Mouse (Mus musculus) sigmoid colon, adult 10 weeks (tissue): ENCODE measurements around the gene Siglec1. TPM values are rescaled to one million over a fixed set of nuclear protein-coding genes. Genes with fewer than 3 reads are reported as not detected.

Experiments used
- polyA plus RNA-seq: library from polyadenylated mRNA; stranded (reverse); fragments of 350-450 nt; fragmentation: Illumina TruSeq; extraction: RNeasy Lipid Tissue Mini Kit (QIAGEN cat#74804); gene quantifications from one replicate; pipeline ENCODE4 v1.2.3, GENCODE M21; 2014; ENCODE audit warnings: low read depth, low replicate concordance

The Siglec1 gene
- polyA plus RNA-seq: 0.47 TPM

GRCm38 (mm10) chr2:131086667-131087390 is at the start of gene Siglec1:
Gene Siglec1 (minus strand): TSS chr2:131086765.

DNA sequence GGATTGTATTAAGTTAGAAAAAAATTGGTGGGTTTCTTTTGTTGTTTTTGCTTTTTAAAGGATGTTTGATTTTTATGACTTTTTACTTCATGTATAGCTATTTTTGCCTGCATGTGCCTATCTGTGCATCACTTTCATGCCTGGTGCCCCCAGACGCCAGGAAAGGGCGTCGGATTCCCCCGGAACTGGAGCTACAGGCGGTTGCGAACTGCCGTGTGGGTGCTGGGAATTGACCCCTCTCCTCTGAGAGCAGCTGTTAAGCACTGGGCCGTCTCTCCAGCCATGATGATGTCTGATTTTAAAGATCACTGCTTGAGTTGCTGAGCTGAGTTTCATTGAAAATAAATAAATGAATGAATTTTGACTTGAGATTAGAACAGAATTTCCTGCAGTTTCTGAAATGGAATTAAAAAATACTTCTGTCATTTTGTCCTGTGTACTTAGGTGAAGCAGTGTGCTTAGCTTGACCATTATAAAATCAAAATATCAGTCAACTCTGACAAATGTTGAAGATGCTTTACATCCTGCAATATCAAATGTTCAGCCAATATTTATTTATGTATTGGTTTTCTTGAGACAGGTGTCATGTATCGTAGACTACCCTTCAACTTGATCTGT is 46.5 kb upstream of the Siglec1 start, which contains the start of gene Gm11037:
TSS of gene Gm11037 (plus strand) at position 568 of the 618 bp plus-strand sequence.

GRCm38 (mm10) chr2:131127161-131127730 is 40.7 kb upstream of the Siglec1 start, which contains the start of gene Hspa12b:
Gene Hspa12b (plus strand): TSS chr2:131127280.

DNA sequence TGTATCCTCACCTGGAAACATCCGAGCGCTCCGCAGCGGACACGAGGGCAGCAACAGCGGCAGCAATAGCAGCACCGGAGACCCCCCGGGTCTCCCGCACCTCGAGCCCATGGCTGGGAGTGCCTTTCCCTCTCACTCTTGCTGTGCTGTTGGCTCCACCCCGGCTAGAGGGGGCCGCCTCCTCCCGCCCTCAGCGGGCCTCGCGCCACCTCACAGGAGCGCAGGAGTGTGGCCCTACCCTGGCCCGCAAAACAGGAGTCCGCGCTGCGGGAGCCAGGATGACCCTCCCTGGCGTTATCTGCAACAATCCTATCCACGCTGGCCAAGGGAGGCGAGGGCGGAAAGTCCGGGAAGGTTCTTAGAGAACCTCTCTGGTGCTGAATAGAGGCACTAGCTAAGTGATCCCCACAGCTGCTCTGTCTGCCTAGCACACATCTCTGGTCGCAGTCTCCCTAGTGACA is 23.1 kb downstream of the Siglec1 start, which contains the start of gene Adam33:
TSS of gene Adam33 (minus strand) at position 411 of the 461 bp plus-strand sequence.

GRCm38 (mm10) chr2:131042988-131043387 is 43.6 kb downstream of the Siglec1 start, which contains the start of gene Gfra4:
Gene Gfra4 (minus strand): TSS chr2:131043088.

Other genes starting within 250 kb of the Siglec1 start
- gene 4930402H24Rik, start 180.4 kb downstream of the Siglec1 start, polyA plus RNA-seq: 19.4 TPM
- gene Atrn, start 180.3 kb downstream of the Siglec1 start, polyA plus RNA-seq: 25.0 TPM
- gene Gfra4, start 43.7 kb downstream of the Siglec1 start, polyA plus RNA-seq: 0.47 TPM
- gene Adam33, start 23.0 kb downstream of the Siglec1 start, polyA plus RNA-seq: 7.7 TPM
- 0.16 TPM for gene Hspa12b, start 40.5 kb upstream of the Siglec1 start, polyA plus RNA-seq
- not detected for gene Gm11037, start 46.7 kb upstream of the Siglec1 start, polyA plus RNA-seq
- gene 1700037H04Rik, start 73.3 kb upstream of the Siglec1 start, polyA plus RNA-seq: 1.3 TPM
- gene Cenpb, start 93.3 kb upstream of the Siglec1 start, polyA plus RNA-seq: 17.7 TPM
- gene Cdc25b, start 100.2 kb upstream of the Siglec1 start, polyA plus RNA-seq: 5.1 TPM
- 3.2 TPM for gene Spef1, start 100.5 kb upstream of the Siglec1 start, polyA plus RNA-seq
- gene Ap5s1, start 120.3 kb upstream of the Siglec1 start, polyA plus RNA-seq: 3.0 TPM
- 6.7 TPM for gene Mavs, start 147.3 kb upstream of the Siglec1 start, polyA plus RNA-seq
- 60.7 TPM for gene Pank2, start 175.7 kb upstream of the Siglec1 start, polyA plus RNA-seq